10 mouse cellular contexts compared by ENCODE assay signal in genomic region chr19:40247268-40247666, GRCm38 (mm10). TPM values are rescaled to one million over a fixed set of nuclear protein-coding genes. Genes with fewer than 3 reads are reported as not detected.
DNase-seq lines count a peak whose midpoint lies in the region; ATAC-seq and TF ChIP-seq lines count a peak whose summit lies in the region.
"Had no signal": no experiment of that assay in that cellular context is flagged by ENCODE, and none has a peak within 500 bp of the region (broad histone marks: within the 10 kb centered on the region; RNA-seq: fewer than 3 reads in every experiment).

No protein-coding gene starts in this region.

- H3K36me3 ChIP-seq in liver, embryonic 16.5 days (ENCODE audit: control insufficient read depth, insufficient read depth) = no peaks in the 10 kb centered on the region
- no peaks in the 10 kb centered on the region for H3K36me3 ChIP-seq in embryonic facial prominence, embryonic 14.5 days (ENCODE audit: control insufficient read depth, insufficient read depth, low read length)
- H3K36me3 ChIP-seq in limb, embryonic 14.5 days (ENCODE audit: control insufficient read depth, insufficient read depth, low read length) = no peaks in the 10 kb centered on the region

- H3K9ac ChIP-seq in liver, embryonic 16.5 days (ENCODE audit: low read depth, low read length) = no peak overlapping the region
- no peak overlapping the region for H3K9ac ChIP-seq in embryonic facial prominence, embryonic 14.5 days (ENCODE audit: low read depth, low read length)
- H3K9ac ChIP-seq in limb, embryonic 14.5 days (ENCODE audit: low read depth, low read length, severe bottlenecking) = no peak overlapping the region

- H3K27ac ChIP-seq in liver, embryonic 16.5 days (ENCODE audit: low read length) = no peak overlapping the region
- H3K27ac ChIP-seq in embryonic facial prominence, embryonic 14.5 days (replicated peaks; ENCODE audit: low read depth, low read length) = no peak overlapping the region
- no peak overlapping the region for H3K27ac ChIP-seq in limb, embryonic 14.5 days (replicated peaks; ENCODE audit: low read depth, low read length)

- H3K9me3 ChIP-seq in liver, embryonic 16.5 days (replicated peaks; ENCODE audit: control insufficient read depth, low read length) = no peaks in the 10 kb centered on the region
- no peaks in the 10 kb centered on the region for H3K9me3 ChIP-seq in embryonic facial prominence, embryonic 14.5 days (ENCODE audit: control insufficient read depth, low read length)
- H3K9me3 ChIP-seq in limb, embryonic 14.5 days (ENCODE audit: control insufficient read depth, low read length) = no peaks in the 10 kb centered on the region

- no peaks in the 10 kb centered on the region for H3K4me1 ChIP-seq in liver, embryonic 16.5 days (ENCODE audit: control insufficient read depth, low read depth, low read length)
- H3K4me1 ChIP-seq in embryonic facial prominence, embryonic 14.5 days (ENCODE audit: control insufficient read depth, insufficient read depth, low read length) = no peaks in the 10 kb centered on the region
- H3K4me1 ChIP-seq in limb, embryonic 14.5 days (ENCODE audit: control insufficient read depth, insufficient read depth, low read length) = peaks cover 2% of the 10 kb centered on the region; the same call in 1 of the 2 replicates

- H3K27me3 ChIP-seq in liver, embryonic 16.5 days (ENCODE audit: control insufficient read depth, insufficient read depth, low read depth, low read length) = no peaks in the 10 kb centered on the region
- no peaks in the 10 kb centered on the region for H3K27me3 ChIP-seq in embryonic facial prominence, embryonic 14.5 days (replicated peaks; ENCODE audit: control insufficient read depth, insufficient read depth, low read length)
- no peaks in the 10 kb centered on the region for H3K27me3 ChIP-seq in limb, embryonic 14.5 days (ENCODE audit: control insufficient read depth, insufficient read depth, low read length)

- ATAC-seq in liver, embryonic 16.5 days (ENCODE audit: low read depth) = peak; percentile 78
- peak; percentile 62; the same call in 1 of the 2 replicates for ATAC-seq in embryonic facial prominence, embryonic 14.5 days (ENCODE audit: low read depth)
- ATAC-seq in limb, embryonic 14.5 days (ENCODE audit: low FRiP score, low read depth) = 0 out of 2 replicates have a peak, but pooled peaks have one; percentile 37
- ATAC-seq: activated CD4-positive, CD25-positive, alpha-beta regulatory T cell, adult 4 months had no signal

- H3K4me2 ChIP-seq in liver, embryonic 16.5 days (ENCODE audit: low read depth, low read length) = no peak overlapping the region
- H3K4me2 ChIP-seq in embryonic facial prominence, embryonic 14.5 days (ENCODE audit: low read depth, low read length) = no peak overlapping the region
- H3K4me2 ChIP-seq in limb, embryonic 14.5 days (replicated peaks; ENCODE audit: low read depth, low read length, severe bottlenecking) = no peak overlapping the region

- no peak overlapping the region for H3K4me3 ChIP-seq in liver, embryonic 16.5 days (ENCODE audit: low read depth, low read length)
- H3K4me3 ChIP-seq in embryonic facial prominence, embryonic 14.5 days (ENCODE audit: low read depth, low read length) = no peak overlapping the region
- no peak overlapping the region for H3K4me3 ChIP-seq in limb, embryonic 14.5 days (replicated peaks; ENCODE audit: low read length)

- peak; percentile 36 for DNase-seq in embryo, embryonic 10 days (ENCODE audit: low spot score)
- DNase-seq in embryo, embryonic 9.5 days (ENCODE audit: extremely low spot score) = no peak
- DNase-seq in liver = no peak
- peak; percentile 63 for DNase-seq in embryonic facial prominence, embryonic 14.5 days (ENCODE audit: low spot score)
- peak; percentile 68 for DNase-seq in limb, embryonic 14.5 days (ENCODE audit: low spot score)
- DNase-seq in cerebellum, postnatal 14 days = no peak
- DNase-seq in layer of hippocampus, postnatal 10 days (ENCODE audit: low spot score in 2 of 2) = no peak
- DNase-seq: cerebellum, adult 9-11 months had no signal

- 49% methylated on average over 5 of the region's 5 CpGs for WGBS in liver, embryonic 16.5 days (ENCODE audit: insufficient replicate concordance)
- 59% methylated on average over 5 of the region's 5 CpGs for WGBS in embryonic facial prominence, embryonic 14.5 days
- WGBS in limb, embryonic 14.5 days = 48% methylated on average over 5 of the region's 5 CpGs

- no peak for TF ChIP-seq POLR2A in limb, embryonic 14.5 days (IDR thresholded peaks at IDR 0.05; ENCODE audit: borderline replicate concordance, extremely low read depth, insufficient read depth, insufficient read length)

RNA-seq across cellular contexts. Expression of gene Pdlim1, which starts 24.4 kb away (rescaled TPM):
- 70.4 and 73.8 TPM in 2 replicates for polyA plus RNA-seq in liver, embryonic 16.5 days (2015; fragmentation: Nextera tagmentation; extraction: Ambion mirVana)
- polyA plus RNA-seq in embryonic facial prominence, embryonic 14.5 days (2014; fragmentation: Nextera tagmentation; extraction: Ambion mirVana) = 143 and 150 TPM in 2 replicates
- 64.5 and 85.3 TPM in 2 replicates for polyA plus RNA-seq in limb, embryonic 14.5 days (2012; rRNA removed)
- polyA plus RNA-seq in limb, embryonic 14.5 days (2014; fragmentation: Nextera tagmentation; extraction: Ambion mirVana) = 175 TPM in 2 replicates
- 1 to 10 TPM; 7.6 to 9.0 TPM for total RNA-seq in layer of hippocampus, postnatal 10 days (2021)

Comparison
In these comparisons a context has a peak if more than half of its experiments do, and no peak if none do; other contexts are left out.
1. DNase-seq: peak in embryo, embryonic 10 days (single experiment), embryonic facial prominence, embryonic 14.5 days (single experiment) and limb, embryonic 14.5 days (single experiment); none in embryo, embryonic 9.5 days (single experiment), liver (single experiment), cerebellum, postnatal 14 days (0 of 2) and layer of hippocampus, postnatal 10 days (0 of 2).
2. Peak in every context shown above with its lines, with median percentiles within 50 percentile points of each other: ATAC-seq.